Mouse (Mus musculus): ENCODE data around the gene Tacr3. TPM values are rescaled to one million over a fixed set of nuclear protein-coding genes. Genes with fewer than 3 reads are reported as not detected.

Tacr3 gene
- not detected for polyA plus RNA-seq (2014; fragmentation: Illumina TruSeq; extraction: RNeasy Lipid Tissue Mini Kit (QIAGEN cat#74804); ENCODE audit: low read depth, low replicate concordance)

DNA sequence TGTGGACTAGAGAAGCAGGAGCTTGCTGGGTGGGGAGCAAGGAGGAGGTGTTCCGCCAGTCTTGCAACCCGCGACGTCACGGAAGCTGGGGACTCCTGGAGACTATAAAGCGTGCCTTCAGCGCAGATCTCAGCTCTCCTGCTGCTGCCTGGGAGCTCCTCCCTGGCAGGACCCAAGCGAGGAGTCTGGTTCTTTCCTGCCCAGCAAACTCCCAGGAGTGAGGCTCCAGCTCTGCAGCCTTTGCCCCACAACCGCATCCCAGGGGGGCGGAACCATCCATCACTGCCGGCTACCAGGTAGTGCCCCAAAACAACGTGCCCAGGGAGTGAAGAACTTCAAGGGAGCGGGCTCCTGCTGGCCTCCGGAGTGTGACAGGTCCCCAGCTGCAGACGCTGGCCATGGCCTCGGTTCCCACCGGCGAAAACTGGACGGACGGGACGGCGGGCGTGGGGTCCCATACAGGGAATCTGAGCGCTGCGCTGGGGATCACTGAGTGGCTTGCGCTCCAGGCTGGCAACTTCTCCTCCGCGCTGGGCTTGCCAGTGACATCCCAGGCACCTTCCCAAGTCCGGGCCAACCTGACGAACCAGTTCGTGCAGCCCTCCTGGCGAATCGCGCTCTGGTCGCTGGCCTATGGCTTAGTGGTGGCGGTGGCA is at the start of gene Tacr3:
TSS of gene Tacr3 (plus strand) at position 133 of the 656 bp plus-strand sequence.

